8 mouse cellular contexts compared by ENCODE assay signal in the genomic region with DNA sequence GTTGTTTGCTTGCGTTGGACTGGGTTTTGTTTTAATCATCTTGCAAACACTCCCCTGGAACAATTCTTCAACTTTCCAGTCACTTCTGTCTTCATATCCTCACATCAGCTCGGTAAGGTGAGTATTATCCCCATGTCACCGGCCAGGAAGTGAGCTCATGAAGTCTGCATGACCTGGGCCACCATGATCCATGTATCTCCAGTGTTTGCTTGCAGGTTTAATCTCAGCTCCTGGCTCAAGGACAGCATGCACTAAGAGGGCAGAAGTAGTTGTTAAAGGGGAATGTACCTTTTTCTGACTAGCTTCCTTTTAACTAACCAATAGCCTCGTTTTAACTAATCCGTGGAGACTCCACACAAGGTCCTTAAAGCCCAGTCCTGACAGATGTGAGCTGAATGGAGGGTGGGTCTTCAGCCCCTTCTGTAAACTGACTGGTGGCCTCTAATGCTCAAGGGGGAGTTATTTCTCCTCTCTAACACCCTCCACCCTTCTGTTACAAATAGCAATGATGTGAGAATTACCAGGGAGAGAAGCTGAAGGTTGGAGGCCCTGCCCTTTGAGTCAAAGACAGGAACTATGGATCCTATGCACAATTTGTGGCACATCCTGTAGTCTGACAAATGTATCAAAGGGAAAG. TPM values are rescaled to one million over a fixed set of nuclear protein-coding genes. Genes with fewer than 3 reads are reported as not detected.
DNase-seq lines count a peak whose midpoint lies in the region; ATAC-seq lines count a peak whose summit lies in the region.

No protein-coding gene starts in this region.

- no peaks in the 10 kb centered on the region; the same call in 1 of the 2 replicates for H3K27me3 ChIP-seq in heart, embryonic 13.5 days (replicated peaks)
- no peaks in the 10 kb centered on the region for H3K27me3 ChIP-seq in liver, embryonic 16.5 days (ENCODE audit: control insufficient read depth, insufficient read depth, low read depth, low read length)

- intact Hi-C loops in left cerebral cortex, postnatal 4 days (cut with DNase I): no loop called here

- WGBS in heart, embryonic 13.5 days: 26% methylated on average over 5 of the region's 5 CpGs
- 28% methylated on average over 5 of the region's 5 CpGs for WGBS in liver, embryonic 16.5 days (ENCODE audit: insufficient replicate concordance)

- peak; percentile 24 for DNase-seq in kidney, adult 9 months
- DNase-seq in kidney, adult 8-10 months: no peak
- peak; percentile 20 for DNase-seq in NIH3T3 (ENCODE audit: low read depth)
- DNase-seq in spleen, adult 18-20 months: no peak
- no peak for DNase-seq in left cerebral cortex, postnatal 4 days
- no peak for DNase-seq in gastrocnemius, adult 8-10 months (ENCODE audit: low spot score in 2 of 2)

- H3K9me3 ChIP-seq in heart, embryonic 13.5 days: no peaks in the 10 kb centered on the region
- no peaks in the 10 kb centered on the region for H3K9me3 ChIP-seq in liver, embryonic 16.5 days (replicated peaks; ENCODE audit: control insufficient read depth, low read length)

- peak overlapping the region; percentile 70 for H3K9ac ChIP-seq in heart, embryonic 13.5 days
- peak overlapping the region; percentile 57 for H3K9ac ChIP-seq in liver, embryonic 16.5 days (ENCODE audit: low read depth, low read length)

- H3K4me2 ChIP-seq in heart, embryonic 13.5 days: peak overlapping the region; percentile 89
- peak overlapping the region; percentile 84 for H3K4me2 ChIP-seq in liver, embryonic 16.5 days (ENCODE audit: low read depth, low read length)

- H3K27ac ChIP-seq in heart, embryonic 13.5 days (replicated peaks): peak overlapping the region; percentile 61
- H3K27ac ChIP-seq in liver, embryonic 16.5 days (ENCODE audit: low read length): peak overlapping the region; percentile 72

- peak overlapping the region; percentile 66 for H3K4me3 ChIP-seq in heart, embryonic 13.5 days
- peak overlapping the region; percentile 85 for H3K4me3 ChIP-seq in liver, embryonic 16.5 days (ENCODE audit: low read depth, low read length)

- ATAC-seq in heart, embryonic 13.5 days (ENCODE audit: extremely low read depth, insufficient number of reproducible peaks, low FRiP score, low TSS enrichment): no peak
- no peak for ATAC-seq in liver, embryonic 16.5 days (ENCODE audit: low read depth)

- no peaks in the 10 kb centered on the region for H3K36me3 ChIP-seq in heart, embryonic 13.5 days
- H3K36me3 ChIP-seq in liver, embryonic 16.5 days (ENCODE audit: control insufficient read depth, insufficient read depth): no peaks in the 10 kb centered on the region

- peaks cover 29% of the 10 kb centered on the region for H3K4me1 ChIP-seq in heart, embryonic 13.5 days
- H3K4me1 ChIP-seq in liver, embryonic 16.5 days (ENCODE audit: control insufficient read depth, low read depth, low read length): peaks cover 31% of the 10 kb centered on the region

RNA-seq across cellular contexts. Expression of a gene that starts 0.9 kb away (rescaled TPM):
- 7.8 and 9.2 TPM in 2 replicates for polyA plus RNA-seq in heart, embryonic 13.5 days (2015; fragmentation: Nextera tagmentation; extraction: Ambion mirVana)
- 8.9 and 9.1 TPM in 2 replicates for polyA plus RNA-seq in liver, embryonic 16.5 days (2015; fragmentation: Nextera tagmentation; extraction: Ambion mirVana)
- 10 to 100 TPM; 12.1 to 12.8 TPM for total RNA-seq in left cerebral cortex, postnatal 4 days (2021)
- total RNA-seq in gastrocnemius, adult 8-10 months (2022): 10 to 100 TPM in 3 of 4 experiments, 1 to 10 TPM in 1; 9.9 to 11.8 (median 11.0) TPM

Comparison
In these comparisons a context has a peak if more than half of its experiments do, and no peak if none do; other contexts are left out.
1. DNase-seq: peak in kidney, adult 9 months (single experiment) and NIH3T3 (single experiment); none in kidney, adult 8-10 months (0 of 2), spleen, adult 18-20 months (0 of 2), left cerebral cortex, postnatal 4 days (single experiment) and gastrocnemius, adult 8-10 months (0 of 2).